Mouse (Mus musculus) midbrain, embryonic 14.5 days (tissue): Measurements from ENCODE around the gene Ak3. TPM values are rescaled to one million over a fixed set of nuclear protein-coding genes. Genes with fewer than 3 reads are reported as not detected.

Experiments used
- ATAC-seq: fragments of 200-750 bp; cut with Nextera tagmentation; 2 replicates; pipeline ENCODE4 v1.8.0; 2017; ENCODE audit warnings: moderate number of reproducible peaks, moderate library complexity; ENCODE audit not compliant: low FRiP score, low TSS enrichment
- DNase-seq: peaks from one replicate; pipeline ENCODE4 v3.0.0-alpha.2; 2015
- H3K27ac ChIP-seq: fragments of 300-500 bp; sonication (generic); replicated peaks from 2 replicates; pipeline ENCODE4 v1.5.1; 2014; ENCODE audit warnings: mild to moderate bottlenecking, low read depth, low read length, moderate library complexity
- H3K27me3 ChIP-seq: fragments of 300-500 bp; sonication (generic); 2 replicates; pipeline ENCODE4 v1.6.1; 2014; ENCODE audit warnings: low read length, control low read depth, mixed read lengths; ENCODE audit not compliant: control insufficient read depth, insufficient read depth
- H3K36me3 ChIP-seq: fragments of 300-500 bp; sonication (generic); 2 replicates; pipeline ENCODE4 v1.6.1; 2014; ENCODE audit warnings: low read length, control low read depth; ENCODE audit not compliant: control insufficient read depth, insufficient read depth
- H3K4me1 ChIP-seq: fragments of 300-500 bp; sonication (generic); 2 replicates; pipeline ENCODE4 v1.6.1; 2014; ENCODE audit warnings: mild to moderate bottlenecking, antibody characterized with exemption, low read length, control low read depth; ENCODE audit not compliant: control insufficient read depth, insufficient read depth
- H3K4me2 ChIP-seq: fragments of 300-500 bp; sonication (generic); 2 replicates; pipeline ENCODE4 v1.6.1; 2014; ENCODE audit warnings: mild to moderate bottlenecking, low read length, moderate library complexity
- H3K4me3 ChIP-seq: fragments of 300-500 bp; sonication (generic); replicated peaks from 2 replicates; pipeline ENCODE4 v1.5.1; 2014; ENCODE audit warnings: low read depth, low read length
- H3K9ac ChIP-seq: fragments of 300-500 bp; sonication (generic); replicated peaks from 2 replicates; pipeline ENCODE4 v1.6.1; 2014; ENCODE audit warnings: mild to moderate bottlenecking, low read length, moderate library complexity
- H3K9me3 ChIP-seq: fragments of 300-500 bp; sonication (generic); 2 replicates; pipeline ENCODE4 v1.6.1; 2016; ENCODE audit warnings: low read length, control low read depth, mixed read lengths; ENCODE audit not compliant: control insufficient read depth
- WGBS: fragments of 180-500 bp; shearing (Covaris S2); extraction: QIAGEN DNeasy Blood & Tissue Kit; methylation state at CpG from one replicate; pipeline ENCODE4 v1.1.7; 2014; 5-methylcytosine and 5-hydroxymethylcytosine counted together
- polyA plus RNA-seq: library from polyadenylated mRNA; unstranded; fragments of >200 nt; fragmentation: Nextera tagmentation; extraction: Ambion mirVana; gene quantifications from 2 replicates; pipeline ENCODE4 v1.2.1, GENCODE M21; 2014

Ak3 gene
- polyA plus RNA-seq, 1 experiment from 2014 or later = 79.5 TPM

GRCm38 (mm10) chr19:28994870-28995269 lies 52.9 kb downstream of the Ak3 start:
- no peak overlapping the region for H3K4me2 ChIP-seq
- no peaks in the 10 kb centered on the region for H3K27me3 ChIP-seq
- 60% methylated on average over 7 of the region's 7 CpGs for WGBS
- no peaks in the 10 kb centered on the region for H3K9me3 ChIP-seq
- peaks cover 9% of the 10 kb centered on the region for H3K4me1 ChIP-seq
- no peak overlapping the region for H3K27ac ChIP-seq
- no peak overlapping the region for H3K4me3 ChIP-seq
- ATAC-seq (no peak; the same call in 1 of the 2 replicates), DNase-seq (peak; percentile 56)
- peaks cover 39% of the 10 kb centered on the region for H3K36me3 ChIP-seq
- no peak overlapping the region for H3K9ac ChIP-seq

- 77% methylated on average over 5 of the region's 5 CpGs for WGBS
- Histone ChIP-seq H3K9ac (peak overlapping the region; percentile 91), H3K27ac (peak overlapping the region; percentile 86), H3K4me3 (peak overlapping the region; percentile 92), H3K4me2 (peak overlapping the region; percentile 67), H3K9me3 (no peaks in the 10 kb centered on the region), H3K27me3 (no peaks in the 10 kb centered on the region), H3K36me3 (peaks cover 26% of the 10 kb centered on the region), H3K4me1 (peaks cover 12% of the 10 kb centered on the region)
- ATAC-seq (no peak), DNase-seq (no peak)
Measured at GRCm38 (mm10) chr19:28991391-28991790, 56.4 kb downstream of the Ak3 start.

GRCm38 (mm10) chr19:28990590-28991221 lies 57.1 kb downstream of the Ak3 start:
- Histone ChIP-seq H3K4me3 (peak overlapping the region; percentile 92), H3K4me2 (peak overlapping the region; percentile 67), H3K27ac (peak overlapping the region; percentile 86), H3K9ac (peak overlapping the region; percentile 91), H3K4me1 (peaks cover 12% of the 10 kb centered on the region), H3K27me3 (no peaks in the 10 kb centered on the region), H3K9me3 (no peaks in the 10 kb centered on the region), H3K36me3 (peaks cover 19% of the 10 kb centered on the region)
- 2% methylated on average over 41 of the region's 41 CpGs for WGBS
- ATAC-seq = peak; percentile 63; the same call in 1 of the 2 replicates
- peak; percentile 55 for DNase-seq

- ATAC-seq (peak; percentile 96), DNase-seq (peak; percentile 97)
- WGBS = under 1% methylated on average over 37 of the region's 37 CpGs
Measured at GRCm38 (mm10) chr19:28990194-28990589, 57.6 kb downstream of the Ak3 start, which contains the start of gene Cdc37l1. Gene Cdc37l1, plus strand, starts transcription at chr19:28990352.

GRCm38 (mm10) chr19:28989515-28989914 lies 58.2 kb downstream of the Ak3 start:
- H3K4me3 ChIP-seq = peak overlapping the region; percentile 92
- ATAC-seq (no peak), DNase-seq (no peak)
- H3K9me3 ChIP-seq = no peaks in the 10 kb centered on the region
- no peaks in the 10 kb centered on the region for H3K27me3 ChIP-seq
- peak overlapping the region; percentile 91; the same call in 1 of the 2 replicates for H3K9ac ChIP-seq
- H3K36me3 ChIP-seq = peaks cover 7% of the 10 kb centered on the region; the same call in 1 of the 2 replicates
- 80% methylated on average over 8 of the region's 8 CpGs for WGBS
- peaks cover 12% of the 10 kb centered on the region for H3K4me1 ChIP-seq
- H3K27ac ChIP-seq = no peak overlapping the region
- H3K4me2 ChIP-seq = peak overlapping the region; percentile 67

More at GRCm38 (mm10) chr19:28990194-28990589, 57.6 kb downstream of the Ak3 start, which contains the start of gene Cdc37l1:
- Histone ChIP-seq H3K4me2 (peak within 1 kb of the TSS; percentile 67), H3K4me1 (peaks cover 12% of the 10 kb centered on the region), H3K27me3 (no peaks in the 10 kb centered on the region), H3K9ac (peak within 1 kb of the TSS; percentile 91), H3K36me3 (peaks cover 14% of the 10 kb centered on the region), H3K4me3 (peak within 1 kb of the TSS; percentile 92), H3K9me3 (no peaks in the 10 kb centered on the region), H3K27ac (peak within 1 kb of the TSS; percentile 86)

- Histone ChIP-seq H3K4me2 (no peak overlapping the region), H3K27ac (no peak overlapping the region), H3K36me3 (no peaks in the 10 kb centered on the region), H3K9me3 (no peaks in the 10 kb centered on the region), H3K4me3 (no peak overlapping the region), H3K27me3 (no peaks in the 10 kb centered on the region), H3K4me1 (no peaks in the 10 kb centered on the region), H3K9ac (no peak overlapping the region)
- DNase-seq (no peak), ATAC-seq (no peak)
- WGBS = 87% methylated on average over 7 of the region's 7 CpGs
Measured at GRCm38 (mm10) chr19:28982617-28983016, 65.1 kb downstream of the Ak3 start.

GRCm38 (mm10) chr19:28974862-28975611 lies 72.7 kb downstream of the Ak3 start:
- Histone ChIP-seq H3K27ac (no peak overlapping the region), H3K9ac (peak overlapping the region; percentile 39; the same call in 1 of the 2 replicates), H3K4me3 (peak overlapping the region; percentile 35), H3K36me3 (no peaks in the 10 kb centered on the region), H3K27me3 (no peaks in the 10 kb centered on the region), H3K4me1 (peaks cover 4% of the 10 kb centered on the region; the same call in 1 of the 2 replicates), H3K4me2 (peak overlapping the region; percentile 56), H3K9me3 (no peaks in the 10 kb centered on the region)
- ATAC-seq (peak; percentile 80; the same call in 1 of the 2 replicates), DNase-seq (peak; percentile 87)
- WGBS = 20% methylated on average over 35 of the region's 35 CpGs
